Mouse (Mus musculus): ENCODE measurements around the gene Gm45837. TPM values are rescaled to one million over a fixed set of nuclear protein-coding genes. Genes with fewer than 3 reads are reported as not detected.
A peak's percentile ranks its signal among the peaks of the same experiment; 100 is the strongest.

Gene Gm45837
- polyA plus RNA-seq, 1 experiment = 0.55 TPM

DNA sequence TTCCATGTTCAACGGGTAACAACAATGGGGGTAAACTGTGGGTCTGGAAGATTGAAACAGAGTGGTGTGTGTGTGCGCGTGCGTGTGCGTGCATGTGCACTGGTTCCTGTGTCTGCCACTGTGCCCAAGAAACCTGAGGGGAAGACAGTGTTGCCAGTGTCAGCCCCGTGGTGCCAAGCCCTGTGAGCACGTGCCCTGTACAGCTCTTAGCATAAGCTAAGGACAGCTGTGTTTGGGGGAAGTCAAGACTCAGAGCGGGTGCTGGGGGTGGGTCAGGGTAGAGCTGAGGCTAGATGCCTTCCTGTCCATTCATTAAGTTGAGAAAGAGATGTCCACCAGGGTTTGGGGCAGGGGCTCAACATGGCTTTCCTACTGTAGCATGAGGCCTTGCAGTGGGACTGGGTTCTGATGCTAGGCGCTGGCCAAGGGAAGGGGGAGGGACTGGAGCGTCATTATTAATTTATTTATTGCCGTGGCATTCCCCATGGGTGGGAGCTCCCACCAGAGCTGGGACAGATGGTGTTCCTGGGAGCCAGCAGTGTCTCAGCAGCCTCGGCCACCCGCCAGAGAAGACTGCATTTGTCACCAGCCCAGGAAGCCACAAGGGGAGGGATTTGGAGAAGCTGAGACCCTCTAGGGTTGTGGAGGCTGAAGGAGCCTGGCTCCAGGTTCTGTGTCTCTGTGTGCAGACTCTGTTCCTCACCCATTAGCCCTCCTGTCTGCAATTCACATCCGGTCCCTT is 51.8 kb downstream of the Gm45837 start:
- H3ac ChIP-seq (ENCODE audit: control insufficient read depth, insufficient read length) = no peak overlapping the region
- no peaks in the 10 kb centered on the region for H3K36me3 ChIP-seq (ENCODE audit: control insufficient read depth, insufficient read depth)
- peak overlapping the region; percentile 34 for H3K4me2 ChIP-seq (ENCODE audit: low read depth)
- peak; percentile 11 for TF ChIP-seq USF1 (IDR thresholded peaks at IDR 0.05; ENCODE audit: low read depth)
- TF ChIP-seq TCF12 (IDR thresholded peaks at IDR 0.05; ENCODE audit: insufficient read depth, poor library complexity, severe bottlenecking) = peak; percentile 86
- no peak for TF ChIP-seq E2F4 (IDR thresholded peaks at IDR 0.05; ENCODE audit: insufficient read depth)
- no peak for TF ChIP-seq REST (IDR thresholded peaks at IDR 0.05; ENCODE audit: insufficient read depth, insufficient read length)
- TF ChIP-seq SRF (IDR thresholded peaks at IDR 0.05; ENCODE audit: control insufficient read depth, insufficient read length, low read depth) = no peak
- peak; percentile 71 to 98 (median 89) for TF ChIP-seq MYOG (IDR thresholded peaks at IDR 0.05; ENCODE audit: control insufficient read depth in 1 of 3, insufficient read depth in 1 of 3, insufficient read length in 2 of 3, low read depth in 2 of 3)
- TF ChIP-seq POLR2A (IDR thresholded peaks at IDR 0.05; ENCODE audit: insufficient read length, low read depth) = no peak
- no peak for TF ChIP-seq CEBPB (IDR thresholded peaks at IDR 0.05; ENCODE audit: insufficient read depth, poor library complexity, severe bottlenecking)
- TF ChIP-seq POLR2AphosphoS2 (IDR thresholded peaks at IDR 0.05; ENCODE audit: insufficient read length, low read depth) = no peak
- peak; percentile 27 to 94 (median 93) for TF ChIP-seq MYOD1 (IDR thresholded peaks at IDR 0.05; ENCODE audit: control insufficient read depth in 1 of 3, insufficient read length in 2 of 3, low read depth in 2 of 3)
- no peak for TF ChIP-seq MAX (IDR thresholded peaks at IDR 0.05; ENCODE audit: low read depth)
- TF ChIP-seq TCF3 (IDR thresholded peaks at IDR 0.05; ENCODE audit: insufficient read length, low read depth) = peak; percentile 73
- H3K27me3 ChIP-seq (ENCODE audit: control insufficient read depth, insufficient read depth, insufficient read length) = no peaks in the 10 kb centered on the region
- H3K4me3 ChIP-seq = no peak overlapping the region
- no peaks in the 10 kb centered on the region for H3K79me2 ChIP-seq (ENCODE audit: control insufficient read depth, insufficient read depth)

DNA sequence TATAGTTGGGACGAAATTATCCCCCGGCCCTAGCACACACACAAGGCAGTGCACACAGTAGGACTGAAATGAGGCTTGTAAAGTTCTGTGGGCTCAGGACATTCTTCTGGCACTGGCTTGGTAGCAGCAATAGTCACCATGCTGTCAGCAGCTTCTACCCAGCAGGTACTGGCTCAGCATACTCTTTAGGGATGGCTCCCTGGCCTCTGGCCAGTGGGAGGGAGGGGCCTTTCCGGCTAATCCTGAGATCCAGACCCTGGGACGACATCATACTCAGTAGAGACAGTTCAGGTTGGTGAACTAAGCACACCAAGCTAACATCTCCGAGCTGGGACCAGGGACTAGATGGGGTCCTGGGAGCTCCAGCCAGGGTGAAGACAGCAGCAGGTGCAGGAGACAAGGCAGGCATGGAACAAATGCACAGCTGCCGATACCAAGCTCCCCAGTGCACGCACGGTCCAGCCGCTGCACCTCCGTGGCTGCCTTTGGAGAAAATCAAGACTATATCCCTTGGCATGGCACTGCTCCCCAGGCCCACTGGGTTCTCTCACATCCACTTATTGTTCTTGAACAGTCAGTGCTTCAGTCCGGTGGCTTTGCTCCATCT is 53.1 kb downstream of the Gm45837 start:
- Histone ChIP-seq H3K79me2 (ENCODE audit: control insufficient read depth, insufficient read depth) (no peaks in the 10 kb centered on the region), H3K4me3 (no peak overlapping the region), H3ac (ENCODE audit: control insufficient read depth, insufficient read length) (no peak overlapping the region), H3K4me2 (ENCODE audit: low read depth) (no peak overlapping the region), H3K36me3 (ENCODE audit: control insufficient read depth, insufficient read depth) (no peaks in the 10 kb centered on the region), H3K27me3 (ENCODE audit: control insufficient read depth, insufficient read depth, insufficient read length) (no peaks in the 10 kb centered on the region)
- TF ChIP-seq TCF3 (IDR thresholded peaks at IDR 0.05; ENCODE audit: insufficient read length, low read depth) = peak; percentile 13
- TF ChIP-seq E2F4 (IDR thresholded peaks at IDR 0.05; ENCODE audit: insufficient read depth) = no peak
- no peak for TF ChIP-seq TCF12 (IDR thresholded peaks at IDR 0.05; ENCODE audit: insufficient read depth, poor library complexity, severe bottlenecking)
- peak in 2 of 3 experiments; percentile 70 to 82 for TF ChIP-seq MYOD1 (IDR thresholded peaks at IDR 0.05; ENCODE audit: control insufficient read depth in 1 of 3, insufficient read length in 2 of 3, low read depth in 2 of 3)
- TF ChIP-seq POLR2A (IDR thresholded peaks at IDR 0.05; ENCODE audit: insufficient read length, low read depth) = no peak
- TF ChIP-seq MYOG (IDR thresholded peaks at IDR 0.05; ENCODE audit: control insufficient read depth in 1 of 3, insufficient read depth in 1 of 3, insufficient read length in 2 of 3, low read depth in 2 of 3) = peak in 2 of 3 experiments; percentile 70 to 83

DNA sequence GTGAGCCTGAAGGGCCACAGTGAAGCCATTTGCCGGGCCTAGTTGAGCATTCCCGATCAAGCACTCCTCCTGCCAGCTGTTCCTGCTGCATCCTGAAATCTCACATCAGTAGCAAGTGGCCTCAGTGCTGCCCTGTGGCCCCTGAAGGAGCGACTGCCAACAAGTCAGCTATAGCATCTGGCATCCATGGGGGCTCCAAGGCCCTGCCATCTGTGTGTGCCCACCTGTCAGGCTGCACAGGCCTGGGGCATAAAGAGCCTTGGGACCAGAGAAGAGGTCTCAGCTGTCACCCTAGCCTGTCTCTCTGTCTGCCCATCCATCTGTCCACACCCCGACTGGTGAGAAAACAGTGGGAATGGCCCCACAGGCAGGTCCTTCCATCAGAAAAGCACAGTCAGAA is 54.2 kb downstream of the Gm45837 start:
- Histone ChIP-seq H3K27me3 (ENCODE audit: control insufficient read depth, insufficient read depth, insufficient read length) (no peaks in the 10 kb centered on the region), H3ac (ENCODE audit: control insufficient read depth, insufficient read length) (no peak overlapping the region), H3K4me2 (ENCODE audit: low read depth) (no peak overlapping the region), H3K4me3 (no peak overlapping the region), H3K79me2 (ENCODE audit: control insufficient read depth, insufficient read depth) (no peaks in the 10 kb centered on the region), H3K36me3 (ENCODE audit: control insufficient read depth, insufficient read depth) (no peaks in the 10 kb centered on the region)
- TF ChIP-seq MYOG (IDR thresholded peaks at IDR 0.05; ENCODE audit: control insufficient read depth in 1 of 3, insufficient read depth in 1 of 3, insufficient read length in 2 of 3, low read depth in 2 of 3) = peak; percentile 60 to 91 (median 90)
- TF ChIP-seq TCF3 (IDR thresholded peaks at IDR 0.05; ENCODE audit: insufficient read length, low read depth) = peak; percentile 59
- peak; percentile 65 for TF ChIP-seq TCF12 (IDR thresholded peaks at IDR 0.05; ENCODE audit: insufficient read depth, poor library complexity, severe bottlenecking)
- TF ChIP-seq MYOD1 (IDR thresholded peaks at IDR 0.05; ENCODE audit: control insufficient read depth in 1 of 3, insufficient read length in 2 of 3, low read depth in 2 of 3) = peak in 2 of 3 experiments; percentile 84 to 86
- TF ChIP-seq MAX (IDR thresholded peaks at IDR 0.05; ENCODE audit: low read depth) = no peak

DNA sequence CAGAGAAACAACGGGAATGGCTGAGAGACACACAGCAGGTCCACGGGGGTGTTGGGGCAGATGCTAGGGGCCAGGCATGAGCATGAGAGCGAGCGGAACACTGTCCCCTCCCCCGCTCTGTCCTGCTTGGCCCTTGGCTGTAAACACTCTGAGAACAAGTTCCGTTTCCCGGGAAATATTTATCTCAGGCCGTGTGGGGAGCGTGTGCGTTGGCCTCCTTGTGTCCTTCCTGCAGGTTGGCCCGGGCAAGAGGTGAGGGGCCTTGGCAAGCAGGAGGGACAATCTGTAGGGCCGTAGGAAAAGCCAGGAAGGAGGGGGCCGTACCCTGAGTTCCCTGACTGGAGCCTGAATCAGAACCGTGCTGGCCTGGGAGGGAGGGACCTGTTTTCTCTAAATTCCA is 54.7 kb downstream of the Gm45837 start:
- Histone ChIP-seq H3K79me2 (ENCODE audit: control insufficient read depth, insufficient read depth) (peaks cover 3% of the 10 kb centered on the region), H3K4me3 (no peak overlapping the region), H3K27me3 (ENCODE audit: control insufficient read depth, insufficient read depth, insufficient read length) (no peaks in the 10 kb centered on the region), H3ac (ENCODE audit: control insufficient read depth, insufficient read length) (no peak overlapping the region), H3K36me3 (ENCODE audit: control insufficient read depth, insufficient read depth) (no peaks in the 10 kb centered on the region), H3K4me2 (ENCODE audit: low read depth) (no peak overlapping the region)
- TF ChIP-seq TCF12 (IDR thresholded peaks at IDR 0.05; ENCODE audit: insufficient read depth, poor library complexity, severe bottlenecking) (no peak), CEBPB (IDR thresholded peaks at IDR 0.05; ENCODE audit: insufficient read depth, poor library complexity, severe bottlenecking) (no peak), MYOD1 (IDR thresholded peaks at IDR 0.05; ENCODE audit: control insufficient read depth in 1 of 3, insufficient read length in 2 of 3, low read depth in 2 of 3) (no peak), REST (IDR thresholded peaks at IDR 0.05; ENCODE audit: insufficient read depth, insufficient read length) (no peak), USF1 (IDR thresholded peaks at IDR 0.05; ENCODE audit: low read depth) (no peak), MYOG (IDR thresholded peaks at IDR 0.05; ENCODE audit: control insufficient read depth in 1 of 3, insufficient read depth in 1 of 3, insufficient read length in 2 of 3, low read depth in 2 of 3) (no peak), TCF3 (IDR thresholded peaks at IDR 0.05; ENCODE audit: insufficient read length, low read depth) (no peak), POLR2A (IDR thresholded peaks at IDR 0.05; ENCODE audit: insufficient read length, low read depth) (no peak), MAX (IDR thresholded peaks at IDR 0.05; ENCODE audit: low read depth) (no peak), E2F4 (IDR thresholded peaks at IDR 0.05; ENCODE audit: insufficient read depth) (no peak), SRF (IDR thresholded peaks at IDR 0.05; ENCODE audit: control insufficient read depth, insufficient read length, low read depth) (no peak)
